Mouse (Mus musculus) thymus, adult 2 months (tissue): Measurements from ENCODE around the gene Ubl4b.

Experiments used
- CTCF ChIP-seq: fragments of 200-500 bp; IDR thresholded peaks from 2 replicates; pipeline ENCODE4 v1.5.1; 2012; ENCODE audit warnings: mild to moderate bottlenecking, control low read depth, low read length, moderate library complexity, borderline replicate concordance; ENCODE audit not compliant: control insufficient read depth, poor library complexity, insufficient read depth; ENCODE audit errors: extremely low read depth
- POLR2A ChIP-seq: fragments of 200-500 bp; IDR thresholded peaks from 2 replicates; pipeline ENCODE4 v1.6.1; 2012; ENCODE audit warnings: mild to moderate bottlenecking, low read length, control low read depth, moderate library complexity; ENCODE audit not compliant: control insufficient read depth, poor library complexity, insufficient read depth; ENCODE audit errors: extremely low read depth

GRCm38 (mm10) chr3:107511416-107511815 lies 43.5 kb downstream of the Ubl4b start:
- TF ChIP-seq CTCF (no peak), POLR2A (no peak)
